Mouse (Mus musculus) small intestine, adult 2 months (tissue): ENCODE measurements at regions not wholly inside any gene's neighbourhood (a gene's known extent, or its start where the extent isn't known, plus 50 kb on each side); places are given as distances from the start of the nearest gene placed in this dataset.

Experiments used
- CTCF ChIP-seq: fragments of 200-500 bp; IDR thresholded peaks from 2 replicates; pipeline ENCODE4 v1.5.1; 2012; ENCODE audit warnings: low read depth, mild to moderate bottlenecking, control low read depth, inconsistent platforms, low read length, moderate library complexity, mixed read lengths; ENCODE audit not compliant: insufficient replicate concordance, insufficient read length; ENCODE audit errors: extremely low read depth
- POLR2A ChIP-seq: fragments of 200-500 bp; IDR thresholded peaks from 2 replicates; pipeline ENCODE4 v1.6.1; 2012; ENCODE audit warnings: low read depth, mild to moderate bottlenecking, control low read depth, inconsistent platforms, low read length, moderate library complexity

- TF ChIP-seq POLR2A = no peak
- no peak for TF ChIP-seq CTCF
Observed at GRCm38 (mm10) chr8:96047686-96048085, 159.3 kb upstream of the Got2 start.
